Mouse (Mus musculus): ENCODE measurements at regions not wholly inside any gene's neighbourhood (a gene's known extent, or its start where the extent isn't known, plus 50 kb on each side); places are given as distances from the start of the nearest gene placed in this dataset.

DNA sequence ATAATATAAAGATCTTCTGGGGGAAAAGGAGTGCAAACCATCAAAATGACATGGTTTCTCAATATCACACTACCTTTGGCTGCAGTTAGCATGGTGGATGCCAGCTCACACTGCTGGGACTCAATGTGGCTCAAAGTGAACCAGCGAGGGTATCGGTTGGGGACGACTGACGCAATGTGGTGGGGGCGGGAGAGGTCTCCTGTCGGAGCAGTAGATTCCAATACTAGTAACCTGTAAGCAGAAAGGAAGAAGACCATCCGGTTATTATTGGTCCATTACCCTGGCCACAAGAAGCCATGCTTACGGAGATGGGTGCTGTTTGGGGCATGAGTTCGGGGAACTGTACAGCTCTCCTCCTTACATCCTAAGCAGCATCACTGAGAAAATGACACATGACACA is 313.3 kb upstream of the Smim15 start:
- no peaks in the 10 kb centered on the region for H3K9me3 ChIP-seq (replicated peaks; ENCODE audit: control insufficient read depth, low read length)
- no peak overlapping the region for H3K27ac ChIP-seq (ENCODE audit: low read depth)
- H3K27me3 ChIP-seq (ENCODE audit: control insufficient read depth, insufficient read depth, low read length) = no peaks in the 10 kb centered on the region
- no peak overlapping the region for H3K4me3 ChIP-seq (ENCODE audit: low read depth, low read length)
- H3K4me1 ChIP-seq (ENCODE audit: control insufficient read depth, insufficient read depth) = no peaks in the 10 kb centered on the region
- TF ChIP-seq EP300 (IDR thresholded peaks at IDR 0.05; ENCODE audit: low read depth) (no peak), CTCF (IDR thresholded peaks at IDR 0.05; ENCODE audit: low read depth) (no peak)
- peaks cover 43% of the 10 kb centered on the region for H3K36me3 ChIP-seq (replicated peaks; ENCODE audit: control insufficient read depth, insufficient read depth, low read length)
- 94% methylated on average over 9 of the region's 9 CpGs for WGBS
- no peak overlapping the region for H3K9ac ChIP-seq (replicated peaks; ENCODE audit: low read depth, low read length)
- no peak overlapping the region for H3K4me2 ChIP-seq (ENCODE audit: low read depth, low read length)
- DNase-seq (ENCODE audit: low spot score) (no peak), ATAC-seq (ENCODE audit: insufficient read depth, low read depth) (no peak)

GRCm38 (mm10) chr13:107726491-107726890 is 317.8 kb upstream of the Smim15 start:
- TF ChIP-seq EP300 (IDR thresholded peaks at IDR 0.05; ENCODE audit: low read depth) (no peak), CTCF (IDR thresholded peaks at IDR 0.05; ENCODE audit: low read depth) (no peak)
- H3K27ac ChIP-seq (ENCODE audit: low read depth) = no peak overlapping the region
- H3K4me1 ChIP-seq (ENCODE audit: control insufficient read depth, insufficient read depth) = no peaks in the 10 kb centered on the region
- DNase-seq (ENCODE audit: low spot score) (no peak), ATAC-seq (ENCODE audit: insufficient read depth, low read depth) (no peak)
- 95% methylated on average over 20 of the region's 20 CpGs for WGBS
- H3K4me3 ChIP-seq (ENCODE audit: low read depth, low read length) = no peak overlapping the region
- peaks cover 43% of the 10 kb centered on the region for H3K36me3 ChIP-seq (replicated peaks; ENCODE audit: control insufficient read depth, insufficient read depth, low read length)
- no peak overlapping the region for H3K9ac ChIP-seq (replicated peaks; ENCODE audit: low read depth, low read length)
- no peaks in the 10 kb centered on the region for H3K27me3 ChIP-seq (ENCODE audit: control insufficient read depth, insufficient read depth, low read length)
- H3K4me2 ChIP-seq (ENCODE audit: low read depth, low read length) = no peak overlapping the region
- H3K9me3 ChIP-seq (replicated peaks; ENCODE audit: control insufficient read depth, low read length) = no peaks in the 10 kb centered on the region

GRCm38 (mm10) chr13:107721901-107722300 is 322.3 kb upstream of the Smim15 start:
- no peak overlapping the region for H3K9ac ChIP-seq (replicated peaks; ENCODE audit: low read depth, low read length)
- H3K9me3 ChIP-seq (replicated peaks; ENCODE audit: control insufficient read depth, low read length) = no peaks in the 10 kb centered on the region
- no peak overlapping the region for H3K4me3 ChIP-seq (ENCODE audit: low read depth, low read length)
- no peak overlapping the region for H3K27ac ChIP-seq (ENCODE audit: low read depth)
- H3K27me3 ChIP-seq (ENCODE audit: control insufficient read depth, insufficient read depth, low read length) = no peaks in the 10 kb centered on the region
- no peaks in the 10 kb centered on the region for H3K4me1 ChIP-seq (ENCODE audit: control insufficient read depth, insufficient read depth)
- no peak for TF ChIP-seq CTCF (IDR thresholded peaks at IDR 0.05; ENCODE audit: low read depth)
- no peak for TF ChIP-seq EP300 (IDR thresholded peaks at IDR 0.05; ENCODE audit: low read depth)
- ATAC-seq (ENCODE audit: insufficient read depth, low read depth) = no peak
- peaks cover 8% of the 10 kb centered on the region for H3K36me3 ChIP-seq (replicated peaks; ENCODE audit: control insufficient read depth, insufficient read depth, low read length)
- no peak overlapping the region for H3K4me2 ChIP-seq (ENCODE audit: low read depth, low read length)
- 86% methylated on average over 11 of the region's 11 CpGs for WGBS
- no peak for DNase-seq (ENCODE audit: low spot score)

DNA sequence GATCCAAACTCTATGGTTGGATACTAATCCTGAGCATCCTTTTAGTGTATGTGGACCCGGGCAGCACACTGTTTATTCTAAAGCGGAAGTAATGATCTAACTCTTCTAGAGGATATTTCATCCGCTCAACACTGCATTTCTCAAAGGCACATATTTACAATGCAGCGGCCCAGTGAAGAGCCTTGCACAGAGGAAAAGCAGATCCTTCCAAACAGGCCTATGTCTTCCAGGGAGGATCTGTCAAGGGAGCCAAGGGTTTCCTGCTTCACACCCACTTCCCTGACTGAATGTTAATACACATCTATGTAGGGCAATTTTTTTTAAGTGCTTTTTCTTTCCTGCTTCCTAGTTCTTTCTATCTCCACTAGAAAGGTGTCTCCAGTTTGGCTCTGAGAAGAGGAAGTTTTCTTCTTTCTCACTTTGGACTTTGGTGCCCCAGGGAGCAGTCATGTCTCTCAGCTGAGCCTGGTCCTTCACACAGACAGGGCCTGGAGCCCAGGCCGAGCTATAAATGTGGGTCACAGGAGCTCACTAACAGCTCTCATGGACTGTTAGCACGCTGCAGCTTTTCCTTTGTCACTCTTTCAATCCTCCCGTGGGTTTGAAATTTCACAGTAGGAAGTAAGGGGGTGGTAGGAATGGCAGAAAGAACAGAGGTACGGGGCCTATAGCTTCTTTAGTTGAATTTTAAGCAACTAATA is 323.2 kb upstream of the Smim15 start:
- Histone ChIP-seq H3K9ac (replicated peaks; ENCODE audit: low read depth, low read length) (no peak overlapping the region), H3K4me3 (ENCODE audit: low read depth, low read length) (no peak overlapping the region), H3K27ac (ENCODE audit: low read depth) (no peak overlapping the region), H3K27me3 (ENCODE audit: control insufficient read depth, insufficient read depth, low read length) (no peaks in the 10 kb centered on the region), H3K4me2 (ENCODE audit: low read depth, low read length) (no peak overlapping the region), H3K36me3 (replicated peaks; ENCODE audit: control insufficient read depth, insufficient read depth, low read length) (no peaks in the 10 kb centered on the region; the same call in 1 of the 2 replicates), H3K4me1 (ENCODE audit: control insufficient read depth, insufficient read depth) (no peaks in the 10 kb centered on the region), H3K9me3 (replicated peaks; ENCODE audit: control insufficient read depth, low read length) (no peaks in the 10 kb centered on the region)
- DNase-seq (ENCODE audit: low spot score) = no peak
- ATAC-seq (ENCODE audit: insufficient read depth, low read depth) = no peak
- 67% methylated on average over 8 of the region's 8 CpGs for WGBS
- TF ChIP-seq CTCF (IDR thresholded peaks at IDR 0.05; ENCODE audit: low read depth) (no peak), EP300 (IDR thresholded peaks at IDR 0.05; ENCODE audit: low read depth) (no peak)

DNA sequence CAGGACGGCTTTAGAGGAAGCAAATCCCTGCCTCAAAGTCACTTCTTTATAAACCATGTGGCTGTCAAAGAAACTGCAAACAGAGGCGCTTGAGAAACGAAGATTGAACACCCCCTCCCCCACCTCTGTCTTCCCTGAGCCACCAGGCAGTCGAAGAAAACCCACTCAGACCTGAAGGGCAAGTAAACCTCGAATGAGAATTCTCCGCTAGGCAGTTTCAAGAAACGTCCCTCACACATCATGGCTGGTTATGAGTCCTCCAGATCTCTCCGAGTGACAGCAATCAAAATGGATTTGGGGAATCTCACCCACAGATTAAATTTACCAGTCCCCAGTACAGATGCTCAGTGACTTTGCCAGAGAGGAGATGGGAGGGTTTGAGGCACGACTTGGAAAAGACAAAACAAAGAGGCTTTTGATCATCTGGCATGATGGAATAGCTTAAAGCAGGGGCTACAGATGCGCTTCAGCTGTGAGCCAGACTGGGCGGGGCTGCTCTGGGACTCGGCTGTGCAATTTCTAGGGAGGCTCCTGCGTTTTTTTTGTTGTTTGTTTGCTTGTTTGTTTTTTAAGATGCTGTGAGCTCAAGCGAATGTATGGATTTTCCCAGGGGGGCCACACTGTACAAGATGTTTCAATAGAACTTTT is 325.1 kb upstream of the Smim15 start:
- H3K4me2 ChIP-seq (ENCODE audit: low read depth, low read length) = no peak overlapping the region
- 60% methylated on average over 14 of the region's 14 CpGs for WGBS
- no peak for TF ChIP-seq EP300 (IDR thresholded peaks at IDR 0.05; ENCODE audit: low read depth)
- no peak overlapping the region for H3K9ac ChIP-seq (replicated peaks; ENCODE audit: low read depth, low read length)
- H3K9me3 ChIP-seq (replicated peaks; ENCODE audit: control insufficient read depth, low read length) = no peaks in the 10 kb centered on the region
- DNase-seq (ENCODE audit: low spot score) (no peak), ATAC-seq (ENCODE audit: insufficient read depth, low read depth) (no peak)
- no peak overlapping the region for H3K4me3 ChIP-seq (ENCODE audit: low read depth, low read length)
- no peaks in the 10 kb centered on the region for H3K36me3 ChIP-seq (replicated peaks; ENCODE audit: control insufficient read depth, insufficient read depth, low read length)
- H3K27ac ChIP-seq (ENCODE audit: low read depth) = no peak overlapping the region
- no peaks in the 10 kb centered on the region for H3K4me1 ChIP-seq (ENCODE audit: control insufficient read depth, insufficient read depth)
- no peaks in the 10 kb centered on the region for H3K27me3 ChIP-seq (ENCODE audit: control insufficient read depth, insufficient read depth, low read length)

- no peak for DNase-seq (ENCODE audit: low spot score)
- no peaks in the 10 kb centered on the region for H3K9me3 ChIP-seq (replicated peaks; ENCODE audit: control insufficient read depth, low read length)
- H3K4me2 ChIP-seq (ENCODE audit: low read depth, low read length) = no peak overlapping the region
- no peak overlapping the region for H3K4me3 ChIP-seq (ENCODE audit: low read depth, low read length)
- WGBS = 84% methylated on average over 4 of the region's 4 CpGs
- no peaks in the 10 kb centered on the region for H3K27me3 ChIP-seq (ENCODE audit: control insufficient read depth, insufficient read depth, low read length)
- no peak for ATAC-seq (ENCODE audit: insufficient read depth, low read depth)
- no peaks in the 10 kb centered on the region for H3K4me1 ChIP-seq (ENCODE audit: control insufficient read depth, insufficient read depth)
- H3K36me3 ChIP-seq (replicated peaks; ENCODE audit: control insufficient read depth, insufficient read depth, low read length) = no peaks in the 10 kb centered on the region
- H3K27ac ChIP-seq (ENCODE audit: low read depth) = no peak overlapping the region
- no peak overlapping the region for H3K9ac ChIP-seq (replicated peaks; ENCODE audit: low read depth, low read length)
- TF ChIP-seq EP300 (IDR thresholded peaks at IDR 0.05; ENCODE audit: low read depth) (no peak), CTCF (IDR thresholded peaks at IDR 0.05; ENCODE audit: low read depth) (no peak)
These were observed 328.6 kb upstream of the Smim15 start for GRCm38 (mm10) chr13:107715616-107716015.
